28 mouse cellular contexts compared by ENCODE assay signal in the genomic region with DNA sequence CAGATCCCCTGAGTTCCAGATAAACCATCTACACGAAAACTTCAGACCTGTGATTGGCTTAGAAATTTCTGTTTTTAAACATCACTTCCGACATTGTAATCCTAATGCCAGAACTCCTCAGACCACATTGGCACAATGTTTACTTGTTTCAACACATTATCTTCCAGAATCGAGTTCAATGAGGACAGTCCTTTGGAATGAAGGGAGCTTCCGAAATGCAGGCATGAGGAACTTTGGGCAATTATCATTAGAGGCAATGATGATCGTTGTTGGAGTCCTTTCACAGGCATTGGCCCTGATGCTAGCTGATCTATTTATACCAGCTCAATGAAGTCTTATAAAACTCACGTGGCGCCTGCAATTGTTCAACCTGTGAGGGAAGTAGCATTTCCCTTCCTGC.
"Had no signal": no experiment of that assay in that cellular context is flagged by ENCODE, and none has a peak within 500 bp of the region (broad histone marks: within the 10 kb centered on the region; RNA-seq: fewer than 3 reads in every experiment).

No protein-coding gene starts in this region.

- H3K27ac ChIP-seq: embryonic facial prominence, embryonic 10.5 days; embryonic facial prominence, embryonic 12.5 days; embryonic facial prominence, embryonic 13.5 days; embryonic facial prominence, embryonic 15.5 days; forebrain, embryonic 10.5 days; forebrain, embryonic 12.5 days; forebrain, embryonic 13.5 days; forebrain, embryonic 15.5 days; gastrocnemius, adult 2 months; heart, adult 2 months had no signal

- DNase-seq: cerebellum, adult 2 months; cerebellum, adult 8-10 months; cerebellum, adult 9-10 months; cerebellum, adult 9-11 months; cerebellum, postnatal 10 days; cerebellum, postnatal 14 days; cerebellum, postnatal 25 days; cerebellum, postnatal 36 days; embryo, embryonic 11 days; forebrain, postnatal 0 days; gastrocnemius, adult 2 months; gastrocnemius, postnatal 10 days; gastrocnemius, postnatal 14 days; gastrocnemius, postnatal 25 days; gastrocnemius, postnatal 36 days; heart, adult 18-20 months; heart, adult 2 months had no signal

- ATAC-seq: forebrain, embryonic 13.5 days; forebrain, embryonic 14.5 days; forebrain, embryonic 15.5 days; forebrain, embryonic 16.5 days; forebrain, postnatal 0 days had no signal

- H3K4me1 ChIP-seq: embryonic facial prominence, embryonic 12.5 days; embryonic facial prominence, embryonic 13.5 days; embryonic facial prominence, embryonic 15.5 days; forebrain, embryonic 12.5 days; forebrain, embryonic 13.5 days; forebrain, embryonic 15.5 days had no signal

- H3K36me3 ChIP-seq: embryonic facial prominence, embryonic 10.5 days; embryonic facial prominence, embryonic 12.5 days; embryonic facial prominence, embryonic 13.5 days; embryonic facial prominence, embryonic 15.5 days; forebrain, embryonic 10.5 days; forebrain, embryonic 12.5 days; forebrain, embryonic 15.5 days had no signal

- H3K4me3 ChIP-seq: embryonic facial prominence, embryonic 10.5 days; embryonic facial prominence, embryonic 12.5 days; embryonic facial prominence, embryonic 13.5 days; embryonic facial prominence, embryonic 15.5 days; erythroblast, embryonic 14.5 days; forebrain, embryonic 10.5 days; forebrain, embryonic 12.5 days; forebrain, embryonic 13.5 days; forebrain, embryonic 15.5 days; gastrocnemius, adult 2 months; heart, adult 2 months had no signal

- H3K27me3 ChIP-seq: embryonic facial prominence, embryonic 12.5 days; embryonic facial prominence, embryonic 13.5 days; embryonic facial prominence, embryonic 15.5 days; forebrain, embryonic 12.5 days; forebrain, embryonic 13.5 days; forebrain, embryonic 15.5 days had no signal

- H3K9ac ChIP-seq: embryonic facial prominence, embryonic 12.5 days; embryonic facial prominence, embryonic 13.5 days; embryonic facial prominence, embryonic 15.5 days; forebrain, embryonic 12.5 days; forebrain, embryonic 13.5 days; forebrain, embryonic 15.5 days; forebrain, postnatal 0 days had no signal

- H3K9me3 ChIP-seq: embryonic facial prominence, embryonic 10.5 days; embryonic facial prominence, embryonic 12.5 days; embryonic facial prominence, embryonic 13.5 days; embryonic facial prominence, embryonic 15.5 days; forebrain, embryonic 10.5 days; forebrain, embryonic 12.5 days; forebrain, embryonic 13.5 days; forebrain, embryonic 15.5 days had no signal
